Mouse (Mus musculus): ENCODE measurements around the gene Nfx1. TPM values are rescaled to one million over a fixed set of nuclear protein-coding genes. Genes with fewer than 3 reads are reported as not detected.

The Nfx1 gene
- polyA plus RNA-seq, 1 experiment from 2014 or later, result 106 TPM

DNA sequence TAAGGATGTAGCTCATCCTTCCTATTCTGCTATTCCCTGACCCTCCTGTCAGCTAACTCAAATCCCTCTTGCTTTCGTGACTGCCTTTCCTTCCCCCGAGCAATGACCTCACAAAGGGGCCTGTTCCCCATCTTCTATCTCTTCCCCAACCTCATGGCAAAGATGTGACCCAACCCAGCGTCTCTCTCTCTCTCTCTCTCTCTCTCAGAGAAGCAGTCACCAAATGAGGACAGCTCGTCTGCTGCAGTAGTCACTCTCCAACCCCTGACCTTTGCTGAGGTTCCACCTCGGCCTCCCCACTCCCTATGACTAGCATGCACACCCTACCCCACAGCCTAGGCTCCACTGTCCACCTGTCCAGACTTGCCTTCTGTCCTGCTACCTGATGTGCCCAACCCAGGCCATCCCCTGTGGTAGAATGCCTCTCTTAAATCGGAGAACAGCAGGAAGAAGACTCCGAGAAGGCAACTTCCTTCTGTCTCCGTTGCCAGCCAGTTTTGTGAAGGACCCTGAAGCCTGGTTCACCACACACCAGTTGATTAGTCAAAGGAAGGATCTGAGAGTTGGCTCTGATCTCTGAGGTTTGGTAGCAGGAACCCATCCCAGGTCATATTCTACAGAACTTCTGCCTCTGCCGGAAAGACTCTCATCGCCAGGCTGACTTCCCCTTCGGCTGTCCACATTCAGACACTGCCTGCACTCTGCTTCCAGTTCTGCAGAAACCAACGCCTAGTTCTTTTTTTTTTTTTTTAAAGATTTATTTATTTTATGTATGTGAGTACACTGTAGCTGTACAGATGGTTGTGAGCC lies 102.5 kb downstream of the Nfx1 start:
- 77% methylated on average over 12 of the region's 12 CpGs for WGBS
- Histone ChIP-seq H3K27me3 (no peaks in the 10 kb centered on the region), H3K4me1 (0 out of 2 replicates have a peak, but pooled peaks cover 3% of the 10 kb centered on the region), H3K36me3 (no peaks in the 10 kb centered on the region), H3K4me2 (replicated peaks) (no peak overlapping the region), H3K4me3 (no peak overlapping the region), H3K27ac (no peak overlapping the region), H3K9me3 (no peaks in the 10 kb centered on the region), H3K9ac (no peak overlapping the region)
- ATAC-seq (ENCODE audit: low FRiP score, low read depth), result no peak

DNA sequence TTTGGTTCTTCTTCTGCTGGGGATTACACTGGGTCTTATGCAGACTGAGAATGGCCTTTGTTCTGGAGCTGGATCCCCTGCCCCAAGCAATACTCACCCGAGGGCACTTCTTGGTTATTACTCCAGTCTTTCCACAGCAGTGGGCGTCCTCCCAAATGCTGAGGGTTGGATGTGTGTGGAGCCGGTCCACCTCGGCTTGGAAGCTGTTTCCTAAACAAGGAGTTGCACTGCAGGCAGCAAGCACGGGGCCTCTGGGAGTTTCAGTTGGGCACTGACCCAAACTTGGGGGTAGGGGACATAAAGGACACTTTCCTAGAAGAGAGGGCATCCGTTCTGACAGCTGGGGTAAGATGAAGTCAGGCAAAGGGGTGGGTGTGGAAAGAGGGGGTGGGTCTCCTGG lies 103.8 kb downstream of the Nfx1 start:
- H3K4me2 ChIP-seq (replicated peaks), result no peak overlapping the region
- no peak overlapping the region for H3K9ac ChIP-seq
- H3K27me3 ChIP-seq, result no peaks in the 10 kb centered on the region
- H3K9me3 ChIP-seq, result no peaks in the 10 kb centered on the region
- H3K4me1 ChIP-seq, result 0 out of 2 replicates have a peak, but pooled peaks cover 3% of the 10 kb centered on the region
- ATAC-seq (ENCODE audit: low FRiP score, low read depth), result no peak
- H3K36me3 ChIP-seq, result no peaks in the 10 kb centered on the region
- no peak overlapping the region for H3K4me3 ChIP-seq
- H3K27ac ChIP-seq, result no peak overlapping the region
- 72% methylated on average over 6 of the region's 6 CpGs for WGBS

Small RNA genes within 50 kb of the gene (microRNA-seq; reads per million reads assigned to microRNA genes)
- gene Mir3094, result not detected

Other genes with a start within 250 kb of the Nfx1 start
- 449 and 469 TPM in 2 replicates for gene Dnaja1, start 248.8 kb upstream of the Nfx1 start, polyA plus RNA-seq (2015; fragmentation: Nextera tagmentation; extraction: Ambion mirVana)
- gene Smu1, start 213.0 kb upstream of the Nfx1 start, polyA plus RNA-seq (2015; fragmentation: Nextera tagmentation; extraction: Ambion mirVana), result 160 TPM in 2 replicates
- 40.5 and 41.2 TPM in 2 replicates for gene B4galt1, start 116.9 kb upstream of the Nfx1 start, polyA plus RNA-seq (2015; fragmentation: Nextera tagmentation; extraction: Ambion mirVana)
- not detected in 2 replicates for gene Spink4, start 50.9 kb upstream of the Nfx1 start, polyA plus RNA-seq (2015; fragmentation: Nextera tagmentation; extraction: Ambion mirVana)
- 205 and 213 TPM in 2 replicates for gene Bag1, start 22.6 kb upstream of the Nfx1 start, polyA plus RNA-seq (2015; fragmentation: Nextera tagmentation; extraction: Ambion mirVana)
- gene Chmp5, start 22.5 kb upstream of the Nfx1 start, polyA plus RNA-seq (2015; fragmentation: Nextera tagmentation; extraction: Ambion mirVana), result 111 and 112 TPM in 2 replicates
- 0.06 and 0.15 TPM in 2 replicates for gene Aqp7, start 77.2 kb downstream of the Nfx1 start, polyA plus RNA-seq (2015; fragmentation: Nextera tagmentation; extraction: Ambion mirVana)
- gene Aqp3, start 127.3 kb downstream of the Nfx1 start, polyA plus RNA-seq (2015; fragmentation: Nextera tagmentation; extraction: Ambion mirVana), result 6.7 and 7.7 TPM in 2 replicates
- 26.0 and 28.9 TPM in 2 replicates for gene Nol6, start 153.5 kb downstream of the Nfx1 start, polyA plus RNA-seq (2015; fragmentation: Nextera tagmentation; extraction: Ambion mirVana)
- 94.5 and 98.1 TPM in 2 replicates for gene Ube2r2, start 164.8 kb downstream of the Nfx1 start, polyA plus RNA-seq (2015; fragmentation: Nextera tagmentation; extraction: Ambion mirVana)

Measured in limb, embryonic 13.5 days (tissue).